Mouse (Mus musculus): ENCODE data around the gene Orai2. TPM values are rescaled to one million over a fixed set of nuclear protein-coding genes. Genes with fewer than 3 reads are reported as not detected.

The Orai2 gene
- total and polyA plus RNA-seq, 3 experiments, result 7.3 to 8.8 (median 7.4) TPM

DNA sequence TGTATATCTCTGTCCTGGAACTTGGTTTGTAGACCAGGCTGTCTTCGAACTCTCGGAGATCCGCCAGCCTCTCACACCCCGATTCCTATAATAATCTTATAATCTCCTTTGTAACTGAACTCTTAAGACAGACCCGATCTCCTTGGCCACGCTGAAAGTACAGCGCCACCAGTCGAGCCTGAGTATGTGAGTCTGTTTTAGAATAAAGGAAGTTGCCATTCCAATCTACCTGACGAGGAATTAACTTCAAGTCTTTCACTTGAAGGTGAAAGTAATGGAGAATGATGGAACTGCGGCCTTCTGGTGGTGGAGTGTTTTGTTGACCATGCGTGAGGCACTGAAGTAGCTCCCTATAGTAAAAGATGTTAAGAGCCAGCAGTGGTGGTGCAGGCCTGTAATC lies 29.0 kb upstream of the Orai2 start:
- Histone ChIP-seq H3K9ac (ENCODE audit: insufficient read depth, low read depth) (no peak overlapping the region), H3K79me2 (replicated peaks; ENCODE audit: control insufficient read depth, extremely low read depth, insufficient read depth, poor library complexity, severe bottlenecking) (peaks cover 14% of the 10 kb centered on the region), H3K36me3 (replicated peaks in 1 of 2; ENCODE audit: control insufficient read depth in 1 of 2, insufficient read depth in 1 of 2, low read length in 1 of 2) (peaks cover 15 to 26% of the 10 kb centered on the region in 2 experiments), H3K4me3 (replicated peaks in 1 of 3; ENCODE audit: low read depth in 2 of 3, low read length in 2 of 3, poor library complexity in 1 of 3) (peak overlapping the region in 1 of 3 experiments; percentile 17), H3K9me3 (replicated peaks; ENCODE audit: low read length) (no peaks in the 10 kb centered on the region), H3K4me1 (ENCODE audit: control insufficient read depth in 1 of 2, insufficient read depth in 2 of 2) (peaks cover 8 to 29% of the 10 kb centered on the region in 2 experiments), H3K27me3 (replicated peaks) (no peaks in the 10 kb centered on the region), H3K27ac (ENCODE audit: insufficient read depth, low read depth) (peak overlapping the region; percentile 32; the same call in 1 of the 2 replicates), H3K4me2 (ENCODE audit: insufficient read depth, low read depth, poor library complexity, severe bottlenecking) (peak overlapping the region; percentile 18; the same call in 1 of the 2 replicates)
- dilution Hi-C loops (cut with MboI; ENCODE audit: extremely low pct_ligation_motif_present, extremely low pct_unique_long_range_greater_than_20kb, low sequenced_read_pairs), result no loop called here
- in situ Hi-C loops (cut with MboI; ENCODE audit: low pct_ligation_motif_present, low pct_unique_long_range_greater_than_20kb, low sequenced_read_pairs), result loop anchor here (5.0 kb wide), 1 partner anchor 48 kb away; the partner anchor contains the start of gene Sh2b2
- peak in 1 of 2 experiments; percentile 38; a peak in 2 of 4 replicates for TF ChIP-seq CTCF (conservative IDR thresholded peaks at IDR 0.05 in 1 of 2, IDR thresholded peaks at IDR 0.05 in 1 of 2; ENCODE audit: low read depth in 2 of 2, low read length in 2 of 2)
- TF ChIP-seq KAT2A (IDR thresholded peaks at IDR 0.05; ENCODE audit: insufficient replicate concordance, low read length), result no peak
- no peak for TF ChIP-seq SMC3 (IDR thresholded peaks at IDR 0.05; ENCODE audit: low read depth, low read length)
- peak; percentile 39 for DNase-seq (ENCODE audit: extremely low read depth)

DNA sequence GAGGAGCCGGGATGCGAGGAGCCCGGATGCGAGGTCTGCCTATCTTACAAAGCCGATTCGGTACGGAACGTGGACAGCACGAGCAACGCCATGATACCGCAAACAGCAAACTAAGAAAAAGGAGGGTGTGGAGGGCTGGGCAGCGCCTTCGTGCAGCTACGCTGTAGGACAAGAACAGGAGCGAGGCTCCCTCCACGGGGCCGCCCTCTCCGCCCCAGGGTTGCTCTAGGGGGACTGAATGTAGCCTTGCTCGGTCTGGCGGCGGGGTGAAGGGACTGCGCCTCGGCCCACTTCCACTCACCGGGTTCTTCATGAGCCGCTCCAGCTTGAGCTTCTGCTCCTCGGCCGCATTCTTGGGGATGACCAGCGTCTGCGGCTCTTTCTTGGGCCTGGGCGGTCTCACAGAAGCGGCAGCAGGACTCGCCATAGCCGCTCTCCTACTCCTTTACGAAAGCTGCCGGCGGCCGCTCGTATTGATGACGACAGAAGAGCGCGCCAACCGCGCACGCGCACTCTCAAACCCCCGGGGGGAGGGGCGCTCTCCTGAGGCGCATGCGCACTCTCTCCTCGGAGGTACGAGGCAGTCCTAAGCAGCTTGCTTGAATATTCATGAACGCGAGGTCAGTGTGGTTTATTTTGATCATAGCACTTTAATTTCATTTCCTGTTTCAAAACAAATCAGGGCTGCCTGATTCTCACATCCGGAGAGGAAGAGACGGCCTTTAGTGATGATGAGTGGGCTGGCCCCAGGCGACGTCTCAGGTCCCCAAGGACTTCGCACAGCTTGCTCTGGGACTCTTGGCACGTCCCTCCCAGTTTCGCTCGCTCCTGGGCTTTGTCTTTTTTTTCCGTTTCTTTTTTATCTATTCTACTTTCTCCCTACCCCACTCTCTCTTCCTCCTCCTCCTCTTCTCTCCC lies 28.2 kb upstream of the Orai2 start, which contains the start of gene Prkrip1:
TSS of gene Prkrip1 (minus strand) at position 490 of the 918 bp plus-strand sequence.
- in situ Hi-C loops (cut with MboI; ENCODE audit: low pct_ligation_motif_present, low pct_unique_long_range_greater_than_20kb, low sequenced_read_pairs) (loop anchor here (5.0 kb wide), 1 partner anchor 49 kb away; the partner anchor contains the start of gene Sh2b2), dilution Hi-C loops (cut with MboI; ENCODE audit: extremely low pct_ligation_motif_present, extremely low pct_unique_long_range_greater_than_20kb, low sequenced_read_pairs) (no loop called here)
- Histone ChIP-seq H3K4me2 (ENCODE audit: insufficient read depth, low read depth, poor library complexity, severe bottlenecking) (peak within 1 kb of the TSS; percentile 81), H3K4me3 (replicated peaks in 1 of 3; ENCODE audit: low read depth in 2 of 3, low read length in 2 of 3, poor library complexity in 1 of 3) (peak within 1 kb of the TSS; percentile 72 to 99 (median 98)), H3K27me3 (replicated peaks) (no peaks in the 10 kb centered on the region), H3K4me1 (ENCODE audit: control insufficient read depth in 1 of 2, insufficient read depth in 2 of 2) (peaks cover 8 to 29% of the 10 kb centered on the region in 2 experiments), H3K79me2 (replicated peaks; ENCODE audit: control insufficient read depth, extremely low read depth, insufficient read depth, poor library complexity, severe bottlenecking) (peaks cover 14% of the 10 kb centered on the region), H3K9ac (ENCODE audit: insufficient read depth, low read depth) (peak within 1 kb of the TSS; percentile 83), H3K27ac (ENCODE audit: insufficient read depth, low read depth) (peak within 1 kb of the TSS; percentile 32), H3K36me3 (replicated peaks in 1 of 2; ENCODE audit: control insufficient read depth in 1 of 2, insufficient read depth in 1 of 2, low read length in 1 of 2) (peaks cover 22 to 34% of the 10 kb centered on the region in 2 experiments), H3K9me3 (replicated peaks; ENCODE audit: low read length) (no peaks in the 10 kb centered on the region)
- DNase-seq (ENCODE audit: extremely low read depth), result peak; percentile 99
- TF ChIP-seq TCF12 (IDR thresholded peaks at IDR 0.05; ENCODE audit: low read depth, low read length) (peak; percentile 80), MXI1 (IDR thresholded peaks at IDR 0.05; ENCODE audit: low read depth, low read length) (no peak), MAFK (IDR thresholded peaks at IDR 0.05; ENCODE audit: insufficient replicate concordance, low read length) (no peak), POLR2A (IDR thresholded peaks at IDR 0.05; ENCODE audit: low read depth, low read length) (peak; percentile 86), RAD21 (IDR thresholded peaks at IDR 0.05; ENCODE audit: low read depth, low read length) (no peak), RCOR1 (conservative IDR thresholded peaks at IDR 0.05; ENCODE audit: low read depth, low read length) (peak; percentile 90; the same call in 1 of the 2 replicates), SMC3 (IDR thresholded peaks at IDR 0.05; ENCODE audit: low read depth, low read length) (no peak), MEF2A (IDR thresholded peaks at IDR 0.05; ENCODE audit: borderline replicate concordance, low read depth, low read length) (peak; percentile 86), EP300 (IDR thresholded peaks at IDR 0.05; ENCODE audit: low read length) (peak; percentile 86), USF1 (IDR thresholded peaks at IDR 0.05; ENCODE audit: low read depth, low read length) (no peak), CTCF (conservative IDR thresholded peaks at IDR 0.05 in 1 of 2, IDR thresholded peaks at IDR 0.05 in 1 of 2; ENCODE audit: low read depth in 2 of 2, low read length in 2 of 2) (no peak), UBTF (IDR thresholded peaks at IDR 0.05; ENCODE audit: low read depth, low read length) (no peak), NELFE (IDR thresholded peaks at IDR 0.05; ENCODE audit: low read depth, low read length) (peak; percentile 43; the same call in 1 of the 2 replicates), SIN3A (IDR thresholded peaks at IDR 0.05; ENCODE audit: low read length) (peak; percentile 87), USF2 (conservative IDR thresholded peaks at IDR 0.05; ENCODE audit: low read depth, low read length) (no peak), JUN (IDR thresholded peaks at IDR 0.05; ENCODE audit: insufficient read depth, low read depth, low read length) (0 out of 2 replicates have a peak, but pooled peaks have one; percentile 34), BHLHE40 (IDR thresholded peaks at IDR 0.05; ENCODE audit: low read depth, low read length) (peak; percentile 89), MYC (IDR thresholded peaks at IDR 0.05; ENCODE audit: low read depth, low read length) (peak; percentile 69; the same call in 1 of the 2 replicates), ZKSCAN1 (IDR thresholded peaks at IDR 0.05; ENCODE audit: borderline replicate concordance, low read depth, low read length) (no peak), KAT2A (IDR thresholded peaks at IDR 0.05; ENCODE audit: insufficient replicate concordance, low read length) (peak; percentile 72; the same call in 1 of the 2 replicates), NRF1 (IDR thresholded peaks at IDR 0.05; ENCODE audit: low read depth, low read length) (peak; percentile 97), MAZ (IDR thresholded peaks at IDR 0.05; ENCODE audit: low read depth, low read length) (0 out of 2 replicates have a peak, but pooled peaks have one; percentile 63), CHD2 (IDR thresholded peaks at IDR 0.05; ENCODE audit: low read length) (peak; percentile 88), JUND (conservative IDR thresholded peaks at IDR 0.05; ENCODE audit: low read depth, low read length) (peak; percentile 67), HCFC1 (IDR thresholded peaks at IDR 0.05; ENCODE audit: low read depth, low read length) (peak; percentile 92), PAX5 (IDR thresholded peaks at IDR 0.05; ENCODE audit: low read length) (no peak), ELF1 (IDR thresholded peaks at IDR 0.05; ENCODE audit: low read depth, low read length) (peak; percentile 73), ETS1 (conservative IDR thresholded peaks at IDR 0.05; ENCODE audit: low read depth, low read length) (peak; percentile 81), TBP (conservative IDR thresholded peaks at IDR 0.05; ENCODE audit: low read depth, low read length) (peak; percentile 50; the same call in 1 of the 2 replicates)

Data from CH12.LX (cell line).